Mouse (Mus musculus): Measurements from ENCODE around the gene Ppp1r10. TPM values are rescaled to one million over a fixed set of nuclear protein-coding genes. Genes with fewer than 3 reads are reported as not detected.
A peak's percentile ranks its signal among the peaks of the same experiment; 100 is the strongest.

Gene Ppp1r10
- polyA plus RNA-seq, 1 experiment from 2014 or later = 24.6 TPM

GRCm38 (mm10) chr17:35907609-35908008, 8.6 kb upstream of the Ppp1r10 start:
- no peaks in the 10 kb centered on the region for H3K27me3 ChIP-seq (replicated peaks)
- WGBS = 88% methylated on average over 2 of the region's 2 CpGs
- peaks cover 83% of the 10 kb centered on the region for H3K36me3 ChIP-seq
- no peak overlapping the region for H3K9ac ChIP-seq
- no peak overlapping the region for H3K4me2 ChIP-seq
- ATAC-seq (ENCODE audit: extremely low read depth, insufficient number of reproducible peaks, low FRiP score, low TSS enrichment) = no peak
- H3K27ac ChIP-seq (replicated peaks) = no peak overlapping the region
- no peak overlapping the region for H3K4me3 ChIP-seq
- H3K4me1 ChIP-seq = peaks cover 37% of the 10 kb centered on the region
- H3K9me3 ChIP-seq = no peaks in the 10 kb centered on the region

GRCm38 (mm10) chr17:35909186-35909918, 6.9 kb upstream of the Ppp1r10 start:
- Histone ChIP-seq H3K4me2 (peak overlapping the region; percentile 85), H3K4me3 (peak overlapping the region; percentile 71), H3K9me3 (no peaks in the 10 kb centered on the region), H3K27ac (replicated peaks) (peak overlapping the region; percentile 64), H3K9ac (peak overlapping the region; percentile 84), H3K36me3 (peaks cover 83% of the 10 kb centered on the region), H3K4me1 (peaks cover 23% of the 10 kb centered on the region), H3K27me3 (replicated peaks) (no peaks in the 10 kb centered on the region)
- ATAC-seq (ENCODE audit: extremely low read depth, insufficient number of reproducible peaks, low FRiP score, low TSS enrichment) = peak; percentile 20; the same call in 1 of the 2 replicates
- WGBS = 20% methylated on average over 20 of the region's 20 CpGs

- Histone ChIP-seq H3K4me1 (peaks cover 23% of the 10 kb centered on the region), H3K9me3 (no peaks in the 10 kb centered on the region), H3K4me3 (peak within 1 kb of the TSS; percentile 71), H3K36me3 (peaks cover 82% of the 10 kb centered on the region), H3K9ac (peak within 1 kb of the TSS; percentile 84), H3K4me2 (peak within 1 kb of the TSS; percentile 85), H3K27ac (replicated peaks) (peak within 1 kb of the TSS; percentile 64), H3K27me3 (replicated peaks) (no peaks in the 10 kb centered on the region)
- ATAC-seq (ENCODE audit: extremely low read depth, insufficient number of reproducible peaks, low FRiP score, low TSS enrichment) = peak; percentile 82
- WGBS = 2% methylated on average over 25 of the region's 25 CpGs
These were observed 6.3 kb upstream of the Ppp1r10 start, which contains the start of gene Atat1 for GRCm38 (mm10) chr17:35909919-35910369. TSS of gene Atat1 (minus strand) at chr17:35910075.

DNA sequence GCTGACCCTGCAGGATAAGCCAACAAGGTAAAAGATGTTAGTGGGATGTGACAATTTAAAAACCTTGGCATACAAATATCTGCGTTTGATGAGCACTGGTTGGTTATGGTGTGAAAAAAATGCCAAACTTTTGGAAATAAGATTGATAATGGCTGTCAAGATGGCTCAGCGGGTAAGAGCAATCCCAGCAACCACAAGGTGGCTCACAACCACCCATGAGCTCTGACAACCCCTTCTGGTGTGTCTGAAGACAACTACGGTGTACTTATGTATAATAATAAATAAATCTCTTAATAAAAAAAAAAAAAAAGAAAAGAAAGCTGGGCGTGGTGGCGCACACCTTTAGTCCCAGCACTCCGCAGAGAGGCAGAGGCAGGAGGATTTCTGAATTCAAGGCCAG, 1.3 kb upstream of the Ppp1r10 start:
- H3K4me3 ChIP-seq = peak overlapping the region; percentile 86
- no peak for ATAC-seq (ENCODE audit: extremely low read depth, insufficient number of reproducible peaks, low FRiP score, low TSS enrichment)
- H3K9ac ChIP-seq = peak overlapping the region; percentile 89
- H3K27ac ChIP-seq (replicated peaks) = no peak overlapping the region
- H3K9me3 ChIP-seq = no peaks in the 10 kb centered on the region
- WGBS = 68% methylated on average over 6 of the region's 6 CpGs
- peaks cover 21% of the 10 kb centered on the region for H3K4me1 ChIP-seq
- peak overlapping the region; percentile 90 for H3K4me2 ChIP-seq
- no peaks in the 10 kb centered on the region for H3K27me3 ChIP-seq (replicated peaks)
- H3K36me3 ChIP-seq = peaks cover 56% of the 10 kb centered on the region

GRCm38 (mm10) chr17:35915538-35916296, 517 bp upstream of the Ppp1r10 start:
- Histone ChIP-seq H3K4me1 (peaks cover 26% of the 10 kb centered on the region), H3K36me3 (peaks cover 60% of the 10 kb centered on the region), H3K27me3 (replicated peaks) (no peaks in the 10 kb centered on the region), H3K27ac (replicated peaks) (peak overlapping the region; percentile 96), H3K4me2 (peak overlapping the region; percentile 90), H3K9me3 (no peaks in the 10 kb centered on the region), H3K4me3 (peak overlapping the region; percentile 86), H3K9ac (peak overlapping the region; percentile 89)
- ATAC-seq (ENCODE audit: extremely low read depth, insufficient number of reproducible peaks, low FRiP score, low TSS enrichment) = no peak
- WGBS = 1% methylated on average over 28 of the region's 28 CpGs

- peaks cover 39% of the 10 kb centered on the region for H3K4me1 ChIP-seq
- 0% methylated on average over 8 of the region's 8 CpGs for WGBS
- H3K4me3 ChIP-seq = peak overlapping the region; percentile 86
- H3K27ac ChIP-seq (replicated peaks) = peak overlapping the region; percentile 96
- H3K27me3 ChIP-seq (replicated peaks) = no peaks in the 10 kb centered on the region
- H3K9me3 ChIP-seq = no peaks in the 10 kb centered on the region
- H3K36me3 ChIP-seq = peaks cover 47% of the 10 kb centered on the region
- no peak for ATAC-seq (ENCODE audit: extremely low read depth, insufficient number of reproducible peaks, low FRiP score, low TSS enrichment)
- H3K9ac ChIP-seq = peak overlapping the region; percentile 96
- peak overlapping the region; percentile 98 for H3K4me2 ChIP-seq
These were observed 869 bp downstream of the Ppp1r10 start for GRCm38 (mm10) chr17:35917143-35917462.

GRCm38 (mm10) chr17:35917463-35918251, 1.4 kb downstream of the Ppp1r10 start:
- no peak for ATAC-seq (ENCODE audit: extremely low read depth, insufficient number of reproducible peaks, low FRiP score, low TSS enrichment)
- WGBS = under 1% methylated on average over 13 of the region's 13 CpGs

GRCm38 (mm10) chr17:35918276-35919059, 2.2 kb downstream of the Ppp1r10 start:
- Histone ChIP-seq H3K4me2 (peak overlapping the region; percentile 98), H3K4me3 (peak overlapping the region; percentile 86), H3K9ac (peak overlapping the region; percentile 96), H3K27me3 (replicated peaks) (no peaks in the 10 kb centered on the region), H3K36me3 (peaks cover 42% of the 10 kb centered on the region), H3K9me3 (no peaks in the 10 kb centered on the region), H3K4me1 (peaks cover 46% of the 10 kb centered on the region), H3K27ac (replicated peaks) (peak overlapping the region; percentile 96)
- 0% methylated on average over 11 of the region's 11 CpGs for WGBS
- no peak for ATAC-seq (ENCODE audit: extremely low read depth, insufficient number of reproducible peaks, low FRiP score, low TSS enrichment)

More at GRCm38 (mm10) chr17:35917463-35918251, 1.4 kb downstream of the Ppp1r10 start:
- peaks cover 42% of the 10 kb centered on the region for H3K36me3 ChIP-seq
- no peaks in the 10 kb centered on the region for H3K9me3 ChIP-seq
- H3K4me3 ChIP-seq = peak overlapping the region; percentile 86
- H3K4me2 ChIP-seq = peak overlapping the region; percentile 98
- H3K4me1 ChIP-seq = peaks cover 44% of the 10 kb centered on the region
- peak overlapping the region; percentile 96 for H3K9ac ChIP-seq
- H3K27ac ChIP-seq (replicated peaks) = peak overlapping the region; percentile 96
- H3K27me3 ChIP-seq (replicated peaks) = no peaks in the 10 kb centered on the region

GRCm38 (mm10) chr17:35919060-35919715, 3.0 kb downstream of the Ppp1r10 start:
- Histone ChIP-seq H3K4me1 (peaks cover 46% of the 10 kb centered on the region), H3K9me3 (no peaks in the 10 kb centered on the region), H3K4me3 (peak overlapping the region; percentile 86), H3K9ac (peak overlapping the region; percentile 96), H3K4me2 (peak overlapping the region; percentile 98), H3K27ac (replicated peaks) (peak overlapping the region; percentile 96), H3K27me3 (replicated peaks) (no peaks in the 10 kb centered on the region), H3K36me3 (peaks cover 42% of the 10 kb centered on the region)
- ATAC-seq (ENCODE audit: extremely low read depth, insufficient number of reproducible peaks, low FRiP score, low TSS enrichment) = 0 out of 2 replicates have a peak, but pooled peaks have one; percentile 32
- 13% methylated on average over 7 of the region's 7 CpGs for WGBS

DNA sequence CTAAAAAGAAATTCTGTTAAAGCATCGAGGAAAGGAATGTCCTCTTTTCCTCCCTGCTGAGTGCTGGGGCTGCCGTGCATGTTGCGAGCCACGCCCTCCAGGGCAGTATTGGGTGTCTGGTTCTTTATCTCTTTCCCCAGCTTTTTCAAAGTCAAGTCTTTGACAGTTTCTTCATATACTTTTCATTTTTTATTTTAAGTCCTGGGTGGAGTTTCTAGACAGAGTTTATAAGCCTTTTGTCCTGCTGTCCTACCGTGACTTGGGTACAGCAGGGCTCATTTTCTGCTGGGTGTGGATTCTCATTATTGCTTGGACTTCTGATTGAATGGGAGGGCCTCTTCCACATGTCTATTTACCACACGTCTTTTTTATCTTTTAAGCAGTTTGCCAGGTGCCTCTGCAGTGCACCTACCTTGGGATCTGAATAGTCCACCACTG, 3.6 kb downstream of the Ppp1r10 start:
- peak overlapping the region; percentile 96 for H3K9ac ChIP-seq
- no peaks in the 10 kb centered on the region for H3K9me3 ChIP-seq
- no peak for ATAC-seq (ENCODE audit: extremely low read depth, insufficient number of reproducible peaks, low FRiP score, low TSS enrichment)
- peak overlapping the region; percentile 96 for H3K27ac ChIP-seq (replicated peaks)
- H3K36me3 ChIP-seq = peaks cover 43% of the 10 kb centered on the region
- 41% methylated on average over 6 of the region's 6 CpGs for WGBS
- no peaks in the 10 kb centered on the region for H3K27me3 ChIP-seq (replicated peaks)
- H3K4me3 ChIP-seq = peak overlapping the region; percentile 86
- peak overlapping the region; percentile 98 for H3K4me2 ChIP-seq
- H3K4me1 ChIP-seq = peaks cover 44% of the 10 kb centered on the region
